Mouse (Mus musculus) neural tube, embryonic 13.5 days (tissue): Measurements from ENCODE around the gene Pih1d1. TPM values are rescaled to one million over a fixed set of nuclear protein-coding genes. Genes with fewer than 3 reads are reported as not detected.

ENCODE experiments used
- ATAC-seq: fragments of 200-750 bp; cut with Nextera tagmentation; 2 replicates; pipeline ENCODE4 v1.8.0; 2017; ENCODE audit warnings: low read depth, mild to moderate bottlenecking, moderate TSS enrichment, moderate library complexity
- H3K27ac ChIP-seq: fragments of 300-500 bp; sonication (generic); replicated peaks from 2 replicates; pipeline ENCODE4 v1.5.1; 2015; ENCODE audit warnings: moderate library complexity, mild to moderate bottlenecking, inconsistent platforms
- H3K27me3 ChIP-seq: fragments of 300-500 bp; sonication (generic); 2 replicates; pipeline ENCODE4 v1.6.1; 2015; ENCODE audit warnings: mild to moderate bottlenecking, inconsistent platforms
- H3K36me3 ChIP-seq: fragments of 300-500 bp; sonication (generic); 2 replicates; pipeline ENCODE4 v1.6.1; 2015; ENCODE audit warnings: mild to moderate bottlenecking, inconsistent platforms
- H3K4me1 ChIP-seq: fragments of 300-500 bp; sonication (generic); replicated peaks from 2 replicates; pipeline ENCODE4 v1.6.1; 2015; ENCODE audit warnings: inconsistent platforms
- H3K4me2 ChIP-seq: fragments of 300-500 bp; sonication (generic); 2 replicates; pipeline ENCODE4 v1.6.1; 2015; ENCODE audit warnings: inconsistent platforms, mild to moderate bottlenecking, moderate library complexity
- H3K4me3 ChIP-seq: fragments of 300-500 bp; sonication (generic); 2 replicates; pipeline ENCODE4 v1.5.1; 2015; ENCODE audit warnings: mild to moderate bottlenecking, inconsistent platforms
- H3K9ac ChIP-seq: fragments of 300-500 bp; sonication (generic); 2 replicates; pipeline ENCODE4 v1.6.1; 2015; ENCODE audit warnings: moderate library complexity, mild to moderate bottlenecking, inconsistent platforms
- H3K9me3 ChIP-seq: fragments of 300-500 bp; sonication (generic); 2 replicates; pipeline ENCODE4 v1.6.1; 2016; ENCODE audit warnings: inconsistent platforms
- WGBS: fragments of 180-500 bp; shearing (Covaris S2); methylation state at CpG from one replicate; pipeline ENCODE4 v1.1.7; 2015; 5-methylcytosine and 5-hydroxymethylcytosine counted together
- polyA plus RNA-seq: library from polyadenylated mRNA; unstranded; fragments of >200 nt; fragmentation: Nextera tagmentation; extraction: Ambion mirVana; gene quantifications from 2 replicates; pipeline ENCODE4 v1.2.1, GENCODE M21; 2015

The Pih1d1 gene
- polyA plus RNA-seq, 1 experiment from 2014 or later = 91.9 TPM

DNA sequence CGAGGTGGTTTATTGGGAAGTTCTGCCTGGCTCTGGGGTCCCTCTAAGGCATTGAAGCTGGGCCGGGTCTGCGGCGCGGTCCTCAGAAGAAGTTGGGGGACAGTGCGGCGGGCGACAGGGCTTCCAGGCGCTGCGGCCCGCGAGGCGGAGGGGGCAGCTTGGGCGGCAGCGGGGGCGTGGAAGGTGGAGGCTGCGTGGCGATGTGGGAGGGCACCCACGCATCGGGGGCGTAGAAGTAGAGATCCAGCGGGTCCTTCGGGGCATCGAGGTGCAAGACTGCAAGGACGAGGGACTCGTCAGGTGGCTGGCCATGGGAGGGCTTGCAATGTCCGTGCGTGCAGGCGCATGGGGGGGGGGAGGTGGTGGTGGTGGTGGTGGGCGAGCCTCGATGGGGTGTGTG, 22.3 kb downstream of the Pih1d1 start:
- Histone ChIP-seq H3K4me3 (peak overlapping the region; percentile 14), H3K9ac (no peak overlapping the region), H3K27me3 (peaks cover 96% of the 10 kb centered on the region), H3K36me3 (no peaks in the 10 kb centered on the region), H3K4me1 (peaks cover 19% of the 10 kb centered on the region), H3K4me2 (peak overlapping the region; percentile 35), H3K27ac (no peak overlapping the region), H3K9me3 (no peaks in the 10 kb centered on the region)
- ATAC-seq = no peak
- under 1% methylated on average over 31 of the region's 31 CpGs for WGBS

DNA sequence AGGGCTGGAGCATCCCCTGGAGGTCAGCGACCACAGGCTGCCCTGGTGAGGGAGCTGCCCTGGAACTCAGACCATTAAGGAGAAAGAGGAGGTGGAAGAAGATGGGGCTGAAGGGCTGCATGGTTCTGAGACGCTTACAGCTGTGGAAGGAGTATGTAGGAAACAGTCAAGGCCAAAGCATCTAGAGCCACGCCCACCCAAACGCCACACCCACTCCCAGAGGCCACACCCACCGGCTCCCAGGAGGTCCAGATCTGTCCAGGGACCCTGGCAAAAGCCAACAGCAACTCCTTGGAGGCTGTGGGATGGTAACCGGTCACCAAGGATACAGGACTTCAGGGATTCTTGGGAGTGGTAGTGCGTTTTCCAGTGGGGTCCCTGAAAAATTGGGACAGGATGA, 24.4 kb downstream of the Pih1d1 start:
- ATAC-seq = no peak
- H3K27ac ChIP-seq = no peak overlapping the region
- H3K9ac ChIP-seq = no peak overlapping the region

DNA sequence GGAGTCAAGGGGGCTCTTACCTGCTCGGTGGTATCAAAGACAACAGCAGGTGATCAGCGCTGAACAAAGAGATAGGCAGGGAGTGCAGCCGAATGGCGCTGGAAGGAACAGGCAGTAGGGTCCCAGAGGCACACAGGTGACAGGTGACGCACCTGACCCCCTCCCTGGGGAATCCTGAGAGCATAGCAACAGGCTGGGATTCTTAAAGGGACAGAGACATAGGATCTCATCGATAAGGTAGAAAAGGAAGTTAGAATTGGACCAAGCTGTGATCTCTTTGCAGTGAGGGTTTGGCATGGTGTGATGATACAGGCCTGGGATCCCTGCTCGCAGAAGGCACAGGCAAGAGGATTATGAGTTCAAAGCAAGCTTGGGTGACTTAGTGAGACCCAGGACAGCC, 25.4 kb downstream of the Pih1d1 start, which contains the start of gene Gfy:
TSS of gene Gfy (minus strand) at position 101 of the 400 bp plus-strand sequence.
- H3K27me3 ChIP-seq = peaks cover 100% of the 10 kb centered on the region
- no peak within 1 kb of the TSS for H3K4me3 ChIP-seq
- H3K9me3 ChIP-seq = no peaks in the 10 kb centered on the region
- WGBS = 27% methylated on average over 7 of the region's 7 CpGs
- no peak for ATAC-seq
- no peaks in the 10 kb centered on the region for H3K36me3 ChIP-seq
- H3K27ac ChIP-seq = no peak within 1 kb of the TSS
- no peak within 1 kb of the TSS for H3K9ac ChIP-seq
- H3K4me1 ChIP-seq = peaks cover 33% of the 10 kb centered on the region
- no peak within 1 kb of the TSS for H3K4me2 ChIP-seq

More for the DNA sequence above, 24.4 kb downstream of the Pih1d1 start:
- H3K4me1 ChIP-seq = peaks cover 33% of the 10 kb centered on the region
- no peaks in the 10 kb centered on the region for H3K9me3 ChIP-seq
- H3K36me3 ChIP-seq = no peaks in the 10 kb centered on the region
- peaks cover 98% of the 10 kb centered on the region for H3K27me3 ChIP-seq
- no peak overlapping the region for H3K4me2 ChIP-seq
- no peak overlapping the region for H3K4me3 ChIP-seq
- WGBS = 22% methylated on average over 7 of the region's 7 CpGs

DNA sequence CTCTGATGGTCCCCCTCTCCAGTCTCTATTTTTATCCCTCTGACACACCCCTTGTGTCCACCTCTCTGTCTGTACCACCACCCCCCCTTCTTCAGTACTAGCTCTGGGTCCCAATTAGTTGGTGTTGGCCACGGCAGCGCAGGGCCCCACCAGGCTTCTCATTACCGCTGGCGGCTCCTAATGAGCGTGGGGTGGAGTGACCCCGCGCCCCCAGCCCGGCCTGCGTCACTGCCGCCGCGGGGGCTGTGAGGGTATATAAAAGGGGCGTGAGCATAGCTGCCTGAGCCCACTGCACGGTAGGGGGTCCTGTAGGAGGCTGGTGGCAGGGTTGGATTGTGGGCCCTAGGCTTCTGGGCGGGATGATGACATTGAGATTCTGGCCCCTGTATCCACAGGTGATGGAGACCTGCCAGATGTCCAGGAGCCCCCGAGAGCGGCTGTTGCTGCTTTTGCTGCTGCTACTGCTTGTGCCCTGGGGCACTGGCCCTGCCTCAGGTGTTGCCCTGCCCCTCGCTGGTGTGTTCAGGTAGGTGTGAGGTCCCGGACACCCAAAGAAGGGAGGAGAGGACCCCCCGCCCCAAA, 26.9 kb downstream of the Pih1d1 start, which contains the start of gene Pth2:
TSS of gene Pth2 (plus strand) at position 100 of the 582 bp plus-strand sequence.
- H3K4me2 ChIP-seq = peak within 1 kb of the TSS; percentile 53
- no peaks in the 10 kb centered on the region for H3K9me3 ChIP-seq
- H3K4me3 ChIP-seq = peak within 1 kb of the TSS; percentile 33
- peaks cover 100% of the 10 kb centered on the region for H3K27me3 ChIP-seq
- 12% methylated on average over 20 of the region's 20 CpGs for WGBS
- H3K9ac ChIP-seq = 0 out of 2 replicates have a peak within 1 kb of the TSS, but pooled peaks have one; percentile 22
- no peaks in the 10 kb centered on the region for H3K36me3 ChIP-seq
- no peak within 1 kb of the TSS for H3K27ac ChIP-seq
- ATAC-seq = no peak
- H3K4me1 ChIP-seq = peaks cover 30% of the 10 kb centered on the region

DNA sequence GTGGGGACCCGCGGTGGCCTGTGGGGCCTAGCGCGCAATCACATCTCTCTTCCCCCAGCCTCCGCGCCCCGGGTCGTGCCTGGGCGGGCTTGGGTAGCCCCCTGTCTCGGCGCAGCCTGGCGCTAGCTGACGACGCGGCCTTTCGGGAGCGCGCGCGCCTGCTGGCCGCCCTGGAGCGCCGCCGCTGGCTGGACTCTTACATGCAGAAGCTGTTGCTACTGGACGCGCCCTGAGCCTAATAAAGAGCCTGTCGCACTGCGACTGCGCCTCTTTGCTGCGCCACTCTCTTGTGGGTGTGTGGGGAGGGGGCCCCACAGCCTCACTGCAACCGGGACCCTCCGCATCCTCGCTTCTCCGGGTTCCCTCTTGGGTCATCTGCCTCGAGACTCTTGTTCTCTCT, 27.4 kb downstream of the Pih1d1 start:
- H3K9me3 ChIP-seq = no peaks in the 10 kb centered on the region
- H3K4me2 ChIP-seq = peak overlapping the region; percentile 53
- H3K27ac ChIP-seq = no peak overlapping the region
- H3K36me3 ChIP-seq = no peaks in the 10 kb centered on the region
- H3K4me3 ChIP-seq = peak overlapping the region; percentile 33
- 4% methylated on average over 35 of the region's 35 CpGs for WGBS
- peaks cover 100% of the 10 kb centered on the region for H3K27me3 ChIP-seq
- H3K4me1 ChIP-seq = peaks cover 25% of the 10 kb centered on the region
- ATAC-seq = no peak
- H3K9ac ChIP-seq = 0 out of 2 replicates have a peak overlapping the region, but pooled peaks have one; percentile 22

DNA sequence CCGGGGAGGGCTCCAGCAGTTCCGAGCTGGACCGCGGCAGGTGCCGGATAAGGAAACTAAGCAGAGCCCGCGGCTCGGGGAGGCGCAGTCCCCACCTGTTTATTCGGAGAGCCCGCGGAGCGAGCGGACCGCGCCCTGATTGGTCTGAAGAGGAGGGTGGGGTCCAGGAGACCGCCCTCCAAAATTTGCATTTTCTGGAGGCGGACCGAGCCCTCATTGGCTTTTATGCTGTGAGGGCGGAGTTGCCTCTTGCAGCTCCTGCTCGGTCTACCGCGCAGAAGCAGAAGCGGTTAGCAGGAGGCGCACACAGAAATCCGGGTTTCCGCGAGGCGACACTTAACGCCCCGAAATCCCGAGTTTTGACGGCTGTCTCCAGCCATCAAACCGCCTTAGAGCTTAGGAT, 28.1 kb downstream of the Pih1d1 start:
- Histone ChIP-seq H3K9ac (peak overlapping the region; percentile 50), H3K4me1 (peaks cover 24% of the 10 kb centered on the region)
- under 1% methylated on average over 34 of the region's 34 CpGs for whole genome bisulfite sequencing

DNA sequence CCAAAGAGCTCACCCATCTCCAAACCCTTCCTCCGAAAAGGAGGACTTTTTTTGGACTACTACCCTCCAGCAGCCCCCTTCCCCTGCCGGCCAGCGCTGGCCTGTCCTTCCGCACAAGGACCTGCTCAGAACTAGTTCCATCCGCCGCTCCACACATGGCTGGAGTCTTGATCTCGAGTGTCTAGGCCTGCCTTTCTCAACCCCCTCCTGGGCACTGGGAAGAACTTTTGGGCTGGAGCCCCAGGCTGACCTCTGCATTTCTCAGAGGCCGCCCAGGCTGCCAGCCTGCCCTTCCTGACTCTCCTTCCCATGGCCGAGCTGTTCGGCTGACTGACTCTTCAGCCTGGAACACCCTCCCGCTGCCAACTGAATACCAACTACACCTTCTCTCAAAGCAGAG, 28.5 kb downstream of the Pih1d1 start:
- H3K4me1 ChIP-seq = peaks cover 24% of the 10 kb centered on the region
- H3K36me3 ChIP-seq = no peaks in the 10 kb centered on the region
- H3K9ac ChIP-seq = peak overlapping the region; percentile 50
- H3K4me3 ChIP-seq = peak overlapping the region; percentile 33
- ATAC-seq = no peak
- H3K27ac ChIP-seq = no peak overlapping the region
- H3K9me3 ChIP-seq = no peaks in the 10 kb centered on the region
- H3K4me2 ChIP-seq = peak overlapping the region; percentile 53
- WGBS = 14% methylated on average over 11 of the region's 11 CpGs
- peaks cover 96% of the 10 kb centered on the region for H3K27me3 ChIP-seq

More for the DNA sequence above, 28.1 kb downstream of the Pih1d1 start:
- Histone ChIP-seq H3K27ac (no peak overlapping the region), H3K9me3 (no peaks in the 10 kb centered on the region), H3K4me2 (peak overlapping the region; percentile 53), H3K36me3 (no peaks in the 10 kb centered on the region), H3K27me3 (peaks cover 98% of the 10 kb centered on the region), H3K4me3 (peak overlapping the region; percentile 33)
- ATAC-seq = peak; percentile 86

DNA sequence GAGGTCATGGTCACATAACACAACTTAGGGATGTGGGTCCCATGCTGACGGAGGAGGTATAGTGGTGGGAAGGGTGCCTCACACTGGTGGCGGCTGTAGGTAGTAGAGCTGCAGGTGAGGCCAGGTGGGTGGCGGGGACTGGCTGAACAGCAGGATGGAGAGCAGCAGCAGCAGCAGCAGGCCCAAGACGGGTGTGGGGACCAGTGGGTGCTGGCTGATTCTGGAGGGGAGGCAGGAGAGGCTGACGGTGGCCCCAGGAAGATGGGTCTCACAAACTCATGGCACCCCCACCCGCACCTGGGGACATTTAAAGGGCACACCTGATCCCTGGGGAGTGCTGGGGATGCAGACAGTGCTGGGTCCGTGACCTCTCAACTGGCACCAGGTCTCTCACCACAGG, 29.6 kb downstream of the Pih1d1 start:
- ATAC-seq = no peak
- WGBS = 67% methylated on average over 7 of the region's 7 CpGs

DNA sequence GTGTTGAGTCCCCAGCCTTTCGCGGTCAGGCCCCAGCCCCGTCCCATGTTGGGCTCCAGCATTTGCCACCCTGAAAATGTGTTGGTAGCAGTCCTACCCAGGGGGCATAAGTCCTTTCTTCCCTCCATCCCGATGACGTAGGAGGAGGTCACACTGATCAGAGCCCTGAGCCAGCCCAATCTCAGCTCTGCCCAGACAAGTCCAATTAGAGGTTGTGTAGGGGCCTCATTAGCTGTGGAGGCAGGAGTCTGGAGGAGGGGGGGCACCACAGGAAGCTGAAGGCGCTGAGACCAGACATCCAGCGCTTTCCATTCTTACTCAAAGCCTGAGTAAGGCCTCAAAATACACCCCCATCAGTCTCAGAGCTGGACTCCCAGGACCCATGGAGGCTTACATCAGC, 31.8 kb downstream of the Pih1d1 start:
- H3K9ac ChIP-seq = no peak overlapping the region
- WGBS = 74% methylated on average over 7 of the region's 7 CpGs
- peaks cover 23% of the 10 kb centered on the region for H3K4me1 ChIP-seq
- peaks cover 80% of the 10 kb centered on the region for H3K27me3 ChIP-seq
- no peaks in the 10 kb centered on the region for H3K9me3 ChIP-seq
- H3K4me3 ChIP-seq = no peak overlapping the region
- H3K36me3 ChIP-seq = no peaks in the 10 kb centered on the region
- no peak overlapping the region for H3K27ac ChIP-seq
- no peak for ATAC-seq
- no peak overlapping the region for H3K4me2 ChIP-seq

More for the DNA sequence above, 29.6 kb downstream of the Pih1d1 start:
- H3K9me3 ChIP-seq = no peaks in the 10 kb centered on the region
- H3K27ac ChIP-seq = no peak overlapping the region
- H3K4me1 ChIP-seq = peaks cover 24% of the 10 kb centered on the region
- H3K36me3 ChIP-seq = no peaks in the 10 kb centered on the region
- no peak overlapping the region for H3K4me3 ChIP-seq
- no peak overlapping the region for H3K4me2 ChIP-seq
- no peak overlapping the region for H3K9ac ChIP-seq
- peaks cover 90% of the 10 kb centered on the region for H3K27me3 ChIP-seq

DNA sequence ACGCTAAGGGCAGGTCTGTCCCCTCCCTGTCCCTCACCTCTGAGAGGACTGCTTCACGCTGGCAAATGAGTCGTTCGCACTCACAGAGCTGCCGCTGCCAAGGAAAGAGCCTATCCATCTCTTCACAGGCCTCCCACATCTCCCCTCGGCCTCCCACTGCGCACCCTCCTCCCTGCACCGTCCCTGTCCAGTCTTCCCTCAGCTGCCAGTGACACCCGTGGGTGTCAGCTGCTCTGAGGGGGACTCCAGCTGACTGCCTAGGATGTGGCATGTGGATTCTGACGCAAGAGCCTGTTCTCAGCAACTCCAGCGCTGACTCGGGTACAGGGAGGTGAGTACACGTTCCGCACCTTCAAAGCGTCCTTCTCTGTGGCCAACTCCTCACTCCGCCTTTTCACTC, 35.5 kb downstream of the Pih1d1 start:
- Histone ChIP-seq H3K27me3 (peaks cover 47% of the 10 kb centered on the region), H3K9me3 (no peaks in the 10 kb centered on the region), H3K9ac (no peak overlapping the region), H3K36me3 (no peaks in the 10 kb centered on the region), H3K4me3 (no peak overlapping the region), H3K4me1 (peaks cover 11% of the 10 kb centered on the region), H3K4me2 (no peak overlapping the region), H3K27ac (no peak overlapping the region)
- ATAC-seq = no peak
- WGBS = 57% methylated on average over 16 of the region's 16 CpGs

DNA sequence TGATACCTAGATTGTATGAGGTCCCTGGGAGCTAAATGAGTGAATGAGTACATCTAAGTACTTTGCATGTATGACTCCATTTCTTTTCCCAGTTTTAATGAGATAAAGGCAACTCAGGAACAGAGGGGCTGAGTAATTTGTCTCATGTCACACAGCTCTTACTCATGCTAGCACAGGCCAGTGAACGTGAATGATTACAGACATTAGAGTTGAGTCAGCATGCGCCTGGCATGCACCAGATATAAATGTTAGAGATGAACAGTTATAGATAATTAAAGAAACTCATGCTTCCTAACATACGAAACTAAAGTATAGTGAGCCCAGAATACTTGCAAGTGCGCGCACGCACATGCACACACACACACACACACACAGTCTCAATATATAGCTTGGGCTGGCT, 36.1 kb downstream of the Pih1d1 start:
- H3K4me2 ChIP-seq = no peak overlapping the region
- H3K27ac ChIP-seq = no peak overlapping the region
- H3K27me3 ChIP-seq = peaks cover 41% of the 10 kb centered on the region
- H3K4me1 ChIP-seq = peaks cover 6% of the 10 kb centered on the region; the same call in 1 of the 2 replicates
- no peak for ATAC-seq
- H3K36me3 ChIP-seq = no peaks in the 10 kb centered on the region
- H3K9ac ChIP-seq = no peak overlapping the region
- H3K9me3 ChIP-seq = no peaks in the 10 kb centered on the region
- H3K4me3 ChIP-seq = no peak overlapping the region
- 93% methylated on average over 6 of the region's 6 CpGs for WGBS

DNA sequence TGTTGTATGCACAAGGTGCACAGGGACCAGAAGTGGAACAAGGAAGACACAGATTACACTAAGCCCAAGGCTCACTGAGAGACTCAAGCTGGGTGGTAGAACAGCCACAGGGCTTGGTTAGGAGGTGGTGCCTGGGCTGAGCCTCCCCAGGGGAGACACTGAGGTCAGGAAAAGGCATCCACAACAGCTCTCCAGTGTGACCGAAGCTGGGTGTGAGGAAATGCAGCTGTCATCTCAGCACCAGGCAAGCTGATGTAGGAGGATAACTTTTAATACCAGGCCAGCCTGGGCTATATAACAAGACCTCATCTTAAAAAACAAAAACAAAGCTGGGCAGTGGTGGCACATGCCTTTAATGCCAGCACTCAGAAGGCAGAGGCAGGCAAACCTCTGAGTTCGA, 37.1 kb downstream of the Pih1d1 start:
- Histone ChIP-seq H3K4me1 (peaks cover 6% of the 10 kb centered on the region; the same call in 1 of the 2 replicates), H3K4me2 (no peak overlapping the region), H3K9me3 (no peaks in the 10 kb centered on the region), H3K27ac (no peak overlapping the region), H3K27me3 (peaks cover 31% of the 10 kb centered on the region), H3K9ac (no peak overlapping the region), H3K36me3 (no peaks in the 10 kb centered on the region), H3K4me3 (no peak overlapping the region)
- no peak for ATAC-seq
- WGBS = 82% methylated on average over 2 of the region's 2 CpGs
